Mouse (Mus musculus) bone marrow macrophage, adult 2 months (primary cell): ENCODE results near the gene Tctex1d1. TPM values are rescaled to one million over a fixed set of nuclear protein-coding genes. Genes with fewer than 3 reads are reported as not detected.

Source experiments
- H3K27ac ChIP-seq: 2 replicates; pipeline ENCODE4 v1.5.1; 2012; ENCODE audit warnings: low read depth, low read length; ENCODE audit not compliant: insufficient read depth
- H3K4me1 ChIP-seq: 2 replicates; pipeline ENCODE4 v1.6.1; 2012; ENCODE audit warnings: low read length; ENCODE audit not compliant: control insufficient read depth, insufficient read depth
- H3K4me3 ChIP-seq: 2 replicates; pipeline ENCODE4 v1.5.1; 2012; ENCODE audit warnings: mild to moderate bottlenecking, low read length, moderate library complexity; ENCODE audit not compliant: insufficient read depth
- CTCF ChIP-seq: IDR thresholded peaks from 2 replicates; pipeline ENCODE4 v1.5.1; 2012; ENCODE audit warnings: low read depth, mild to moderate bottlenecking, low read length, moderate library complexity
- POLR2A ChIP-seq: IDR thresholded peaks from 2 replicates; pipeline ENCODE4 v1.6.1; 2012; ENCODE audit warnings: mild to moderate bottlenecking, low read depth, low read length, borderline replicate concordance
- polyA plus RNA-seq: library from polyadenylated mRNA; stranded (reverse); fragments of >200 nt; gene quantifications from 2 replicates; pipeline ENCODE4 v1.2.4, GENCODE M21; 2012; ENCODE audit not compliant: missing spikeins, insufficient read depth, insufficient read length

Gene Tctex1d1
- polyA plus RNA-seq, 1 experiment, result not detected

DNA sequence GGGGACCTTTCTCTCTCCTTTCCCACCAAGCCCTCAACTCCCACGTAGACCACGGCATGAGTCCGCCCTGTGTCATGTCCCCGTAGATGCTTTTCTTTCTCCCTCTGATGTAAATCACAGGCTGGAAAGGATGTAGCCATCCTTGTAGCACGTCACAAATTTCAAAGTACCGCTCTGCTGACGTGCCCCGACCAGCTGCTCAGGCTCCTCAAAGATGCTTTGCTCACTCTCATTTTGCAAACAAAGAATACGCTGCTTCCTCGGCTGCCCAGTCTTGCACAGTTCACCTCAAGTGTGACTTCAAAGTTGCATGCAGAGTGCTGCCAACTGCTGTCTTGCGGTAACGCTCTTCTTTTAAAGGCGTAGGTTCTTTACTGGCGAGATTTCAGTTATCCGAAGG is 10.6 kb upstream of the Tctex1d1 start:
- TF ChIP-seq CTCF (no peak), POLR2A (no peak)
- H3K4me3 ChIP-seq, result no peak overlapping the region
- no peaks in the 10 kb centered on the region for H3K4me1 ChIP-seq
- no peak overlapping the region for H3K27ac ChIP-seq

DNA sequence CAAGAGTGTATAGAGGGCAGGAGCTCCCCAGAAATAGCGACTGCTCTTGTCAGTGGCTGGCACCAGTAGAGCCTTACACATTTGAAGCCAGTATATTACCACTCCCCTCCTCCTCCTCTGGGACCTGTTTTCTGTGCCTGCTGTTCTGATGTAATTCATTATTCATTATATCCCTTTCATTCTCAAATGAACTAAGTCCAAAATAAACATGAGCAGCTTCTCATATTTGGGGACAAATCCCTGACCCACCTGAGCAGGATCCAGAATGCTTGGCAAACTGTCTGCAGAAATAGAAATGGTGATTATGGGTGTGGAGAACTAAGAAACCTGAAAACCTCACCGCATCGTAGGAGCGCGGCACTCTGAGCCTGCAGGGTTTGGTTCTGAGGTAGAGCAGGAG is 8.8 kb upstream of the Tctex1d1 start:
- Histone ChIP-seq H3K4me3 (no peak overlapping the region), H3K4me1 (no peaks in the 10 kb centered on the region), H3K27ac (no peak overlapping the region)
- TF ChIP-seq POLR2A (no peak), CTCF (no peak)

DNA sequence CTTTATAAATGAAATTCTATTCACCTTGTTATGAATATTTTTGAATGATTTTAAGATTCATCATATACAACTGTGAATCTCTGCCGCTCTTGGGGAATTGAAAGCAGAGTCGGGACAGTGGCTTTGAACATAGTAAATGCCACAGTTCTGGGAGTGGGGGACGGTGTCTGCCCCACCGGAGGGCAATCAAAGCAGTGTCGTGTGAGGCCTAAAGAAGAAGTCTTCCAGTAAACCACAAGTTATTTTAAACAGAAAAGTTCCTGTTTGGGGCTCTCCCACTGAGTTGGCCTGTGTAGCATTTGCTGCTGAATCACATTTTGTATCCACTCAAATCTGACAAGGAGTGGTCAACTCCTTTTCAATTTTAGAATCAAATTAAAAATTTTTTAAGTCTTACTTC is 7.2 kb upstream of the Tctex1d1 start:
- H3K4me1 ChIP-seq, result no peaks in the 10 kb centered on the region
- TF ChIP-seq CTCF, result no peak
- TF ChIP-seq POLR2A, result no peak
- H3K27ac ChIP-seq, result no peak overlapping the region
- H3K4me3 ChIP-seq, result no peak overlapping the region

DNA sequence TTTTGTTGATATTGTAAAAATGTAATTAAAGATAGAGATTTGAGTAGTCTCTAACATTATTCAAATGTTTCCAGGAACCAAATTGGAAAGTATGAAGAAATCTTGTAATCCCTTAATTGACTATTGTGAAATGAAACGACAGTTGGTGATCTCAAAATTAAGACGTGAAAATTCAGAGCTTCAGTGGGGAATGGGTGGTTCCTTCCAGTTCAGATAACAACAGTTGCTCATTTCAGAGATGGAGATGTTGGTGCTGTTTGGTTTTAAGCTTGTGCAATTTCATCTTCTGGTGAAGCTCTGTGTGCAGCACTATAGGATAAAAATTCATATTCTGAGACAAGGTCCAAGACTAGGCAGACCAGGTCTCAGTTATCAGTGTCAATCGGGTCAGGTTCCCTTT is 6.3 kb upstream of the Tctex1d1 start:
- Histone ChIP-seq H3K27ac (no peak overlapping the region), H3K4me1 (no peaks in the 10 kb centered on the region), H3K4me3 (no peak overlapping the region)
- TF ChIP-seq POLR2A (no peak), CTCF (no peak)

DNA sequence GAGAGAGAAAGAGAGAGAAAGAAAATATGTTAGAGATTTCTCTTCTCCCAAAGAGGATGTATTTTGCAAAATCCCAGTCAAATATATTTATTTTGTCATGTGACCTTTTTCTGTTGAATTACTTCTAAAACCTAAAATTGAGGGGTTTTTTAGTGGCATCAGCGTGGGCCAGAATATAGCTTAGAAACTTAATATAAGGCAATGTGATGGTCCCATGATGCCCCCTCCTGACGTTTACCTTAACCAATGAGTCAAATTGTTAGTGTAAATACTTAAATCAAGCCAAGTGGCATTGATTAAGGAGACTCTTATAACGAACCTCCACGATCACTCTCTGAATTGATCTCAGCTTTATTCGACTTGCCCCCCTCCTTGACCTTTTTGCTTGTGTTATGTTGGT is 4.2 kb upstream of the Tctex1d1 start:
- Histone ChIP-seq H3K27ac (no peak overlapping the region), H3K4me3 (no peak overlapping the region), H3K4me1 (no peaks in the 10 kb centered on the region)
- TF ChIP-seq CTCF, result no peak

DNA sequence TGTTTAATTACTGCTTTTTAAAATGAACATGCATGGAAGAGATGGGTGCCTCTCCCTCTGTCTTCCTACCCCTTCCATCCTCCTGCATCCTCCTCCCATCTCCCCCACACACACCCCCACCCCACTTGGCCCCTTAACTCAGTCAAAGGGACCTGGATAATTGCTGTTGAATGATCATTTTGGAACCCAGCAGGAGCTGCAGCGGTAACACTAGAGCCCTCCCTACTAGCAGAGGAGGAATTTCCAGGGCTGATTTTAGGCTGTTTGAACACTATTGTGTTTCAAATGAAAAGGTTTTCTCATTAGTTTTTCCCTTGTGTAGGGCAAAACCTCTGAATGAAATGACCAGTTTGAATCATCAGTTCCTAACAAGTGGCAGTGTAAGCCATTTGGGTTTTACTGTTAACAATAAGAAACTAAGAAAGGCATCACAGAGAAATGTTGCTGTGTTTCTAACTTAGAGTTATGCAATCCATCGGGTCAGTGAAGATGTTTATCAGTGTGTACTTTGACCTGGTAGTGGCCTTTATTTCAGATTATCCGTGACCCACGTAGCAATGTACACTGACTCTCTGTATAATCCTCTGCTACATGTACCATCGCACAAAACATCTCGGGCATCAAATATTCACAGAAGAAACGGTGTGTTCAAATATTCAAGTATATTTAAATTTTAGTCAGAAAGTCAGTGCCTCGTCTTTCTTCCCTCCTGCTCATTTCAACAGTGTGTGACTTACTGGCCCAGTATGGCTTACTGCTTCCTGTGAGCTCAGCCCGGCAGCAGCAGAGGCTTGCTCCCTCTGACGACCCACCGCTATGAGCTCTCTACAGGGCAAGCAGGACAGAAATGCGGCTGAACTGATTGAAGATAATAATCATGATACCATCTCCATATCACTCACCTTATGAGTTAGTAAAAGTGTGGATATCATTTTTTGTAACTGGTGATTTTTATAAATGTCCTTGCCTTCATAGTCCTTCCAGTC is 1.8 kb upstream of the Tctex1d1 start:
- Histone ChIP-seq H3K4me3 (no peak overlapping the region), H3K27ac (no peak overlapping the region), H3K4me1 (no peaks in the 10 kb centered on the region)
- no peak for TF ChIP-seq CTCF
- TF ChIP-seq POLR2A, result no peak

DNA sequence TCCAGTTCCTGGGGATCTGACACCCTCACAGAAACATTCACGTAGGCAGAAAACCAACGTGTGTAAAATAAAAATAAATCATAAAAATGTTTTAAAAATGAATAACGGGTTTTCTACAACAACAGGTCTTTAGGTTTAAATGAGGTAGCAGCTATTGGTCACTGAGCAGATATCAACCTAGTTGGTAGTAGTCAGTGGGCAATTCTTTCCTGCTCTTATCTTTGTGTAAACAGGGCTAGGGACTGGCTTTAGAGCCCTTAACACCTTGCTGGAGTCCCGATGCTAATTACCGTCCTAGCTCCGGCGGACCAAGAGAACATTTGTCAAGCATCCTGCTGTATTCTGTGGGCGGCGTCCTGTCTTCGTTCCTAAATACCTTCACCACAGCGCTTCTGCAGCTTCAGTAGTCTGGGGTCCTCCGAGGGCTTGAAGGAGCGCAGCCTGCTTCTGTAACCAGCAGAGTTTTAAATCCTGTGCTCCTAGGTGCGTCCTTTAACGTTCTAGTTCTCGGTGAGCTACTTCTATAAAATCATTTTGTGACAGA is 556 bp upstream of the Tctex1d1 start:
- TF ChIP-seq CTCF, result no peak
- Histone ChIP-seq H3K27ac (no peak overlapping the region), H3K4me1 (no peaks in the 10 kb centered on the region), H3K4me3 (no peak overlapping the region)

DNA sequence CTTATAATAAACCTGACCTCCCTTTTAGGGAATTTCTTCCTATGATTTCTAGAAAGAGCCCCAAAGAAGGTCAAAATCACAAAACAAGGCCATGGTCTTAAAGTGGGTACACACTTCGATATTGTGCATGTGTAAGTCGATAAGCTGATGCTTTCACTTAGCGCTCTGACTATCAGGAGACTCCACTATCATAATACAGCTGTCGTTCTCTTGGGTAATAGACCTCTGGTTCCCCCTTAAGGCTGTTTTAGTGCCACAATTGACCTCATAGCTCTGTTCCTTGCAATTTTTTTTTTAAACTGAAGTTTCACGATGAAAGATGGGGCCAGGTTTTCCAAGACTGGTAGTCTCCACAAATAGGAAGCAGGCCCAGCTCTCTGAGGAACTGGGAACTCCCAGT is 979 bp downstream of the Tctex1d1 start:
- Histone ChIP-seq H3K27ac (no peak overlapping the region), H3K4me1 (no peaks in the 10 kb centered on the region), H3K4me3 (peak overlapping the region; percentile 31; the same call in 1 of the 2 replicates)
- TF ChIP-seq CTCF, result no peak
- TF ChIP-seq POLR2A, result no peak

DNA sequence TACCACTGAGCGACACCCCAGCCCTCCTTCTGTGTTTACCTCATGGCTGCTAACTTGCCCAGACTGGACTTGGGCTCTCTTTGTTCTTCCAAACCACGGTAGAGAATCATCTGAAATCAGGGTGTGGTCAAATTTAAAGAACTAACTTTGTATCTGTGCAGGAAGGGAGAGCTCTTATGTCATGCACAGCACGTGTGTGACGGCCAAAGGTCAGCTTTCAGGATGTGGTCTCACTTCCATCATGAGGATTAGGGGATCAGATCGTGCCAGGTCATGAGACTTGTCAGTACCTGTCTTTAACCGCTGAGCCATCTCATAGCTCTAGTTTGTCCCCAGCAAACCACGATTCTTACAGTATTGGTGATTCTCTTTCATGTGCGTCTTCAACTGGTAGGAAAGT is 3.3 kb downstream of the Tctex1d1 start:
- Histone ChIP-seq H3K4me3 (no peak overlapping the region), H3K27ac (no peak overlapping the region), H3K4me1 (no peaks in the 10 kb centered on the region)
- TF ChIP-seq CTCF (no peak), POLR2A (no peak)

DNA sequence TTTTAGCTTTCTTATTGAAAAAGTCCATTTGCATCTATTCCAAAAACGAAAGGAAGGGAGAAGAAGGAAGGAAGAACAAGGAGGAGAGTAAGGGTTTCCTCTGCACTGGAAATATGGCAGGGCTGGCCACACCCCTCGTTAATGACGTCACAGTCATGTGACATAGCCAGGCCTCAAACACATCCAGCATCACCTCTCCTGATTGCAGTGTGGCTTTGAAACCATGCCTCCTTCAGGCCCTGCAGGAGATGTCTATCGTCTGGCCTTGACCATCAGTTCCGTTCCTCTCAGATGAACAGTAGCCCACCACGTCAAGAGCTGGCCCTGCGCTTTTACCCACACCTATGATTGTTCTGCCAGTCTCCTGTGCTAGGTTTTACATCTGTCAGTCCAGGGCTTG is 7.8 kb downstream of the Tctex1d1 start:
- Histone ChIP-seq H3K4me3 (no peak overlapping the region), H3K27ac (no peak overlapping the region), H3K4me1 (no peaks in the 10 kb centered on the region)
- TF ChIP-seq CTCF (no peak), POLR2A (no peak)
